Mouse (Mus musculus) adrenal gland, postnatal 0 days (tissue): ENCODE data around the gene Zc3h15. TPM values are rescaled to one million over a fixed set of nuclear protein-coding genes. Genes with fewer than 3 reads are reported as not detected.

Source experiments
- polyA plus RNA-seq: library from polyadenylated mRNA; unstranded; fragments of >200 nt; fragmentation: Nextera tagmentation; extraction: Ambion mirVana; gene quantifications from 2 replicates; pipeline ENCODE4 v1.2.1, GENCODE M21; 2015

The Zc3h15 gene
- 102 and 134 TPM in 2 replicates for polyA plus RNA-seq

DNA sequence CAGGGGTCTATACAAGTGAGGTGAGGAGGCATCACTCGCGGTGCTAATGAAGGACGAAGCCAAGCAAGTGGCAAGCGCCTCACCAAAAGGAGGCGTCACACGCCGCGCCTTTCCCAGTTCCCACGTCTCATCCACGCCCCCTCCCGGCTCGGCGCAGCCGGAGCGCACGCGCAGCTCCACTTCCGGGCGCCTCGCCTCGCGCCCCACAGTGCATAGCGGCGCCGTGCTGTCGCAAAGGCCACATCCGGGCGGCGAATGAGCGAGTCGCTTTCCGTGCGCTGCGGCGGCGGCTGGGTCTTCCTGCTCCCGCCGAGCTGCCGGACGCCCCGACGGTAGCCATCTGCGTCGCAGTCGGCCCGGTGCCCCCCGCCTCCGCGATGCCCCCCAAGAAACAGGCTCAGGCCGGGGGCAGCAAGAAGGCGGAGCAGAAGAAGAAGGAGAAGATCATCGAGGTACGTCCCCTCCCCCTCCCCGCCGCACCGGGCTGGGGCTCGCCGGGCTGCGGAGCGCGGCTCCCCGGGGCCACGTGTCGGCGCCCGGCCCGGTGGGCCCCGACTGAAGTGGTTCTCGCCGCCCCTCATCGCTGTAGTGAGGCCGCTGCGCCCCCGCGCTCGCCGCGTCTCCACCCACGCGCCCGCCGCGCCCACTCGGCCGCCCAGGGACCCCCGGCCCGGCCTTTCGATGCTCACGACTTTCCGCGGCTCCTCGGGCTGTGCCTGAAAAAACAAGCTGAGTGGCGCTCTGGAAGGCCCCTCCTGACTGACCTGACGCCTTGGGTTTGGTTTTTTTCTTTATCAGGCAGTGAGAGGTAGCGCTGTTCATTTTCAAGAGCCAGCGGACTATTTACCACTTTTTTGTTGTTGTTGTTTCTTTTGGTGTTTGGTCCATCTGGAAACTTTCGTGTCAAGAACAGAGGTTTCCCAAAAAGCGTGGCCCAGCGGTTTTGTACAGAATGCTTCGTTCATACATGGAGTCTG lies at the start of gene Zc3h15:
TSS of gene Zc3h15 (plus strand) at position 160 of the 977 bp plus-strand sequence.

Other genes with a start within 250 kb of the Zc3h15 start
- 83.0 and 97.3 TPM in 2 replicates for gene Itgav, start 80.0 kb downstream of the Zc3h15 start, polyA plus RNA-seq
- 5.2 and 9.7 TPM in 2 replicates for gene Fam171b, start 168.2 kb downstream of the Zc3h15 start, polyA plus RNA-seq